Mouse (Mus musculus) gastrocnemius, postnatal 36 days (tissue): Measurements from ENCODE around the gene Hlcs. TPM values are rescaled to one million over a fixed set of nuclear protein-coding genes. Genes with fewer than 3 reads are reported as not detected.

Source experiments
- DNase-seq, 2 experiments: peaks; one replicate each; pipeline ENCODE4 v3.0.0; 2022
- intact Hi-C: fragments of 180-260 bp; cut with DNase I; formaldehyde crosslinking; loops from one replicate; pipeline ENCODE4 v1.15.1; 2025
- total RNA-seq, 2 experiments: library from RNA; stranded (reverse); gene quantifications; 2 replicates each; pipeline ENCODE4 v1.2.3; 2021

Hlcs gene
- total RNA-seq, 2 experiments from 2014 or later = 6.5 to 6.8 TPM

DNA sequence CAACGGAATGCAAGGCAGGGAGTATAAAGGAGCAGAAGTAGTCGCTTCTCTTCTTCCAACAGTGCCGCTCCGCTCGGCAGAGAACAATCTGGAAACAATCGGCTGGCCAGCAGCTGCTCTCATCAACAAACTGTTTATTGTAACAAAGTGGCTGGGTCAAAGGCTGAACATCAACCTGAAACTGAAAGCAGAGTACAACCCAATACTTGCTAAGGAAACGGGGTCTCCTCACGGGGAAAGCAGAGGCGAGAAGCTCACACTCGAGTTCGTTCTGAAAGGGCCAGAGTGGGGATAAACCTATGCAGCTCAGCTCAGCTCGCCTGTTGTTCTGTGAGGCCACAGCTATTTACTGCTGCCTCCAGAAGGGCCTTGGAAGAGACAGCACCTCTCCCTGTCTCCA lies 63.2 kb downstream of the Hlcs start:
- intact Hi-C loops = no loop called here
- no peak for DNase-seq

DNA sequence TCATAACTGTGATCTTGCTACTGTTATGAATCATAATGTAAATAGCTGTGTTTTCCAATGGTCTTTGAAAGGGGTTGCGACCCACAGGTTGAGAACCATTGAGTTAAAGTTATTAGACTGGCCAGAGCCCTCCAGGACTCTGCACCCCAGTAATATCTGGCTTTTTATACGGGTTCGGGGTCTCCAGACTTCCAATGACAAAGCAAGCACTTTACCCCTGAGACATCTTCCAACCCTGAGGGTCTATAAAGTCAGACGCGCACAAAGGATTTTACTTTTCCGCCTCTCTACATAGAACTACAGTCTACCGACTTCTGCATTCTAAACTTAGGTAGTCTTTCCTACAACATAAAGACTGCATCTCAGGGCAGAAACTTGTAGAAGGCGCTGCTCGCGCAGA lies 63.7 kb downstream of the Hlcs start:
- intact Hi-C loops = no loop called here
- no peak for DNase-seq

DNA sequence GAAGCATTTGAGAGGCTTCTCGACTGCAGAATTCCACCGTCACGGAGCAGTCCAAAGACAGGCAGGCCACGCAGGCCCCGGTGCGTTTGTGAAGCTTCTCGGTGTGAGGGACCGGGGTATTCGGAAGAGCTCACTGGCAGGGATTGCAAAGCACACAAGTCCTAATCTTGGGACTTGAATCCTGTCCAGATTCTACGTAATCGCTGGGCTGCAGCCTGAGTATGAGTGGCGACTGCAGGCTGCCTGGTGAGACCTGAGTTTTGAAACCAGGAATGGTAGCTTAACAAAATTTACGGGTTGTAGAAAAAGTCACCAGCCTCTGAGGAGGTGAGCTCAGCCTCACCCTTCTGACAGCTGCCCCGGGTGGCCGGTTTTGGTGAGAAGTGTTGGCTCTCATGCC lies 64.7 kb downstream of the Hlcs start:
- DNase-seq = no peak
- intact Hi-C loops = no loop called here

- intact Hi-C loops = no loop called here
- no peak for DNase-seq
Observed at GRCm38 (mm10) chr16:94246976-94247375, 66.4 kb downstream of the Hlcs start.

- intact Hi-C loops = no loop called here
Observed at GRCm38 (mm10) chr16:94246058-94246784, 67.2 kb downstream of the Hlcs start.

GRCm38 (mm10) chr16:94241126-94241525 lies 72.2 kb downstream of the Hlcs start:
- DNase-seq = no peak
- intact Hi-C loops = no loop called here

More at GRCm38 (mm10) chr16:94246058-94246784, 67.2 kb downstream of the Hlcs start:
- DNase-seq = no peak

DNA sequence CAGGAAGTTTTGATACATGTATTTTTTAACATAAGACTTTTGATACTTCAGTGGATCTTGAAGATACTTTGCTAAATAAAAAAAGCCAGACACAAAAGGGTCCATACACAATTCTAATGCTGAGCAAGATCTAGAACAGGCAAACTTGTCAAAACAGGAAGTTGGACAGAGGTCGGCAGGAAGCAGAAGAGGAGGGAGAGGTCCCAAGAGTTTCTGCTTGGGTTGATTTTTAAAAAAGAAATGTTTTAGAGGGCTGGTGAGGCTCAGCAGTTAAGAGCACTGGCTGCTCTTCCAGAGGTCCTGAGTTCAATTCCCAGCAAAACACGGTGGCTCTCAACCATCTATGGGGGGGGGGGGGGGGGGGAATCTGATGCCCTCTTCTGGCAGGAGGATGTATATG lies 73.2 kb downstream of the Hlcs start:
- intact Hi-C loops = no loop called here
- no peak for DNase-seq

- no peak for DNase-seq
- intact Hi-C loops = no loop called here
Observed at GRCm38 (mm10) chr16:94239567-94239966, 73.8 kb downstream of the Hlcs start.

DNA sequence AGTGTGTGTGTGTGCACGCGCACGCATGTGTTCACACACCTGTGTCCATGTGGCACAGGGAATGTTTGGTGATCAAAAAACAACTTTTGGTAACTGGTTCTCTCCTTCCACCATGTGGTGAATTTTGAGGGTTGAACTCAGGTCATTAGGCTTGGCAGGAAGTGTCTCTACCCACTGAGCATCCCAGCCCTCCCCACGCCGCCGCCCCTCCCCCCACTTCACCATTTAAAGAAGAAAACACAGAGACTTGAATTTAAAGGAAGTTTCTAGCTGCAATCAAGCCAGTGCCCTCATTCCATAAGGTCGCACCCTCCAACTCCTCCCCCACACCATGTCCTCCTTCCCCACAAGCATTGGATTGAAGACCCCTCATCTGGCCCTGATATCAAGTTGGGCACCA lies 74.2 kb downstream of the Hlcs start:
- DNase-seq = no peak
- intact Hi-C loops = no loop called here

DNA sequence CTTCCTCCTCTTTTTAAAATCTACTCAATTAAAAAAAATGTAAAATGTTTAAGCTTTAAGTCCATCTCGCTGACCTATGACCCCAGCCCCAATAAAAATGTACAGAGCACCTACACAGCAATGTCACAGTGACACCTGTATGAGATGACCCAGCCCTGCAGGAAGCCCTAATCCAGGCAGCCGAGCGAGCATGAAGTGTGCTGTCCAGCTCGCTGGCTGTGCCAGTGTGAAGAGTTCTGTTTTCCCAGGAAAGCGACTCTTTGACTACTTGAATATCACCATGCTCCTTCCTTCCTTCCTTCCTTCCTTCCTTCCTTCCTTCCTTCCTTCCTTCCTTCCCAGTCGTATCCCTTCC lies 76.3 kb downstream of the Hlcs start:
- intact Hi-C loops = no loop called here
- DNase-seq = no peak

DNA sequence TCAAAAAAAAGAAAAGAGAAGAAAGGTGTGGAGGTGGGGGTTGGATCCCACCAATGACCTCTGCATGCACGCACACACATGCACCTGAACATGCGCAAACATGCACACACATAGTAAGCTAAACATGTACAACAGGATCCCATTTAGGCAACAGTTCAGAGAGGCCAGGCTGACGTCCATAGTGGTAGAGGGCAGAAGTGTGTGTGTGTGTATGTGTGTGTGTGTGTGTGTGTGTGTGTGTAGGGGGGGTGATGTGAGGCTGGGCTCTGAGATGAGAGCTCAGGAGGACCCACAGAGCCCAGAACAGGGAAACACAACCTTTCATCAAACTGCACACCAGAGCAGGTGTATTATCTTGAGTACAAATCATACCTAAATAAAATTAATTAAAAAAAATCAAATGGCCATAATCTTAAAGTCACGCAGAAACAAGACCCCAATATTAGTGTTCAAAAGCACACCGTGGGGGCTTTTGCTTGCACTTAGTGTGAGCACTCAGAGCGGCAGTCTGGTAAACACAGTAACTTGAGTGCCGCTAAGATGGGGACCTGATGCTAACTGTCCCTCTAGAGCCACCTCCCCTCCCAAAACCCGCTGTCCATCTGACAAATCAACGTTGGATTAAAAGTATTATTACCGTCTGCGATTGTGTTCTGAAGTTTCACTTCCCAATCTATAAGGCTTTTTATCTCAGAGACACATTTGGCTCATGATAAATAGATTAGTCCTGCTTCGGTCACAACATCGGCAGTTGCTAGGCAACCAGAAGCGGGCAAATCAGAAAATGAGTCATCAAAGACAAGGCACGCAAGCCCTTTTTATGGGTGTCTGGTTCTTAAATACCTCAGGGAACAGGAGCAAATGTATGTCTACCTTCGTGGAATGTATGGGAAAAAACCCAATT lies 76.9 kb downstream of the Hlcs start:
- no peak for DNase-seq
- intact Hi-C loops = no loop called here

DNA sequence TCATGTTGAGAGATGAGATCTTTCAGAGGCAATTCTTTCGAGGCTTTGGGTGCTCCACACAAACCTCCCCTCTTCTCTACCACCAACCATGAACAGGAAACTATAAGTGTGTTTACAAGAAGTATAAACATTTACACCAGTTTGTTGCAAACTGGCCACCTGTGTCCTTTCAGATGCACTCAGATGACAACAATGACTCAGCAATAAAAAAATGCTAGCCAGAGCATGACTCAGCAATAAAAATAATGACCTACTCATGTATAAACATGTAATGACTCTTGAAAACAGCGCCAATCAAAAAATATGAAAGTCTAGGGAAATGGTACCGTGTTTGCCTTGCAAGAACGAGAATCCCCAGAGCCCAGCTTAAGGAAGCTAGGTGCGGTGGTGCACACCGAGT lies 77.7 kb downstream of the Hlcs start:
- no peak for DNase-seq
- intact Hi-C loops = no loop called here

DNA sequence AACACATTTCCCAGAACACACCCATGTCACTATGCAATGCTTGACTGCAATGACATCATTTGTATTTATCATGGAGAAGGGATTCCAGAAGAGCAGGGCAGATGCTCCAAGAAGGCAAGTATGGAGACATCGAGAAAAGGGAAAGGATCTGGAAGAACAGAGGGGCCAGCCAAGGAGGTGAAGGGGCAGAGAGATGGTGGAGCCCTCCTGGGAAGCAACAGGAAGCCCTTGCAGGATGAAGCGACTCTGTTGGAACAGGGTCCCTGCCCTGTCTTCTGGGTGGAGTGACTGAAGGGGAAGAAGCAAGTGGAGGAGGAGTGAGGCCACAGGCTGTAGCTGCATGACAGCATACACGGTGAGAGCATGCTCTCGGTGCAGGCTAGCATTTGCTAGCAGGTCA lies 79.2 kb downstream of the Hlcs start:
- DNase-seq = no peak

DNA sequence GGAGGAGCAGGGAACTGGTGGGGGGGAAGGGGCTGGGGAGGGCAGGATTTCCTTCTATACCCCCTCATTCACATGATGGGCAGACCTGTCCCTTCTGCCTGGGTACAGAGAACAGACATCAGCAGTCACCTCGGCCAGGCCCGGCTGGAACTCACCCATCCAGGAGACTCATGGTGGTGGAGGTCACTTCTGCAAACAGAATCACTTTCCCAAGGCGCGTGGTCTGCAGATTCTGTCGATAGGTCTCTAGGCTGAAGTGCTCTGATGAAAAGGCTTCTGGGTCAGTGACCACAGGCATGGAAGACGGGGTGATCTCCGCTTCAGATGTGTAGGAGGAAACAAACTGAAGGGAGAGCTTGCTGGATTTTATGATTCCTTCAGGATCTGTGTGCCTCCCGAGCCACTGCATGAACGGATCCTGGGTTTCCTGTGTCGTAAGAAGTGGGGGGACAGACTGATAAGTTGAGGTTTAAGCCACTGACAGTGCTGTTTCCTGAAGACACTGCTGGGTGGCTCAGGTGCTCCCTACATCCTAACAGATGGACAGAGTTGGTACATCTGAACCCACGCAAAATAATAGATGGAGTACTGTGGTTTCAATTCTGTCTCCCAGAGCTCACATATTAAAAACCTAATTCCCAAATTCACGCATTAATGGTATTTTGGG lies 82.3 kb downstream of the Hlcs start:
- intact Hi-C loops = no loop called here
- DNase-seq = no peak

More for the DNA sequence above, 79.2 kb downstream of the Hlcs start:
- intact Hi-C loops = no loop called here

- DNase-seq = no peak
- intact Hi-C loops = no loop called here
Observed at GRCm38 (mm10) chr16:94230499-94230898, 82.9 kb downstream of the Hlcs start.

DNA sequence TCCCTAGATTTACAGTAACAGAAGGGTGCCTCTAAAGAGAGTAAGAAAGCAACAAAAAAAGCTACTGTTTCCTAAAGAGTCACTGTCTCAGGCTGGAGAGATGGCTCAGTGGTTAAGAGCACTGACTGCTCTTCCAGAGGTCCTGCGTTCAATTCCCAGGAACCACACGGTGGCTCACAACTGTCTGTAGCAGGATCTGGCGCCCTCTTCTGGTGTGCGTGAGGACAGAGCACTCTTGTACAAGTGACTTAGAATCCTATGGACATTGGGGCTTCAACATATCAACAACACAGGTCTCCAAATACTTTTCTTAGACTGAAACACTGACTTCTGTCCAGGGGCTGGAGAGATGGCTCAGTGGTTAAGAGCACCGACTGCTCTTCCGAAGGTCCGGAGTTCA lies 83.5 kb downstream of the Hlcs start:
- intact Hi-C loops = no loop called here
- DNase-seq = no peak

GRCm38 (mm10) chr16:94228858-94229555 lies 84.4 kb downstream of the Hlcs start:
- no peak for DNase-seq
- intact Hi-C loops = no loop called here

- DNase-seq = peak; percentile 43 to 44
- intact Hi-C loops = no loop called here
Observed at GRCm38 (mm10) chr16:94227328-94228018, 85.9 kb downstream of the Hlcs start.

DNA sequence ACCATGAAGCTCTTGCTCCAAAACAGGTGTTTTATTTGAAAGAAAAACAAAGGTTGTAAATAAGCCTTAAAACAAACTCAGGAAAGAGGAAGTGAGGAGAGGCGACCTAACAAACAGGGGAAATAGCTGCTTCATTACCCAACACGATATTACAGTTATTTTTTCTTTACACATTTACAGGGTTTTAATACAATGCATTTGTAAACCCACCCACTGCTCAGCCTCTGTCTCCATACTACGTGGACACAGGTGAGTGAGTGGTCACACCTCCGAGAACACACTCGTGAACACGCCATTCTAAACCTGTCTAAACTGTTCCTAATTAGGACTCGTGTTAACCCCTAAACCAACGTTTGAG lies 90.0 kb downstream of the Hlcs start:
- DNase-seq = no peak
- intact Hi-C loops = no loop called here

- no peak for DNase-seq
- intact Hi-C loops = no loop called here
Observed at GRCm38 (mm10) chr16:94222646-94223362, 90.6 kb downstream of the Hlcs start.
